Mouse (Mus musculus) lung, adult 2 months (tissue): ENCODE measurements at regions not wholly inside any gene's neighbourhood (a gene's known extent, or its start where the extent isn't known, plus 50 kb on each side); places are given as distances from the start of the nearest gene placed in this dataset.

ENCODE experiments used
- DNase-seq: peaks from one replicate; pipeline ENCODE4 v3.0.0; 2022
- H3K4me1 ChIP-seq: fragments of 200-500 bp; 2 replicates; pipeline ENCODE4 v1.6.1; 2011; ENCODE audit warnings: low read length; ENCODE audit not compliant: control insufficient read depth, insufficient read depth
- H3K4me3 ChIP-seq: fragments of 200-500 bp; replicated peaks from 2 replicates; pipeline ENCODE3; 2011; ENCODE audit warnings: low read depth, mild to moderate bottlenecking, control low read depth, low read length; ENCODE audit errors: extremely low read depth
- CTCF ChIP-seq: fragments of 200-500 bp; IDR thresholded peaks from 2 replicates; pipeline ENCODE4 v1.5.1; 2011; ENCODE audit warnings: mild to moderate bottlenecking, low read length, control low read depth; ENCODE audit not compliant: insufficient read depth
- POLR2A ChIP-seq: fragments of 200-500 bp; IDR thresholded peaks from 2 replicates; pipeline ENCODE4 v1.6.1; 2011; ENCODE audit warnings: low read depth, mild to moderate bottlenecking, control low read depth, low read length, borderline replicate concordance; ENCODE audit errors: extremely low read depth
- WGBS: fragments of 180-500 bp; shearing (Covaris S2); methylation state at CpG from one replicate; pipeline ENCODE4 v1.1.7; 2018; 5-methylcytosine and 5-hydroxymethylcytosine counted together

GRCm38 (mm10) chr14:58637405-58638336 is 505.0 kb downstream of the 1700129C05Rik start:
- WGBS, result 89% methylated on average over 13 of the region's 13 CpGs
- Histone ChIP-seq H3K4me1 (no peaks in the 10 kb centered on the region), H3K4me3 (no peak overlapping the region)
- no peak for DNase-seq
- TF ChIP-seq POLR2A (no peak), CTCF (no peak)

GRCm38 (mm10) chr14:58631221-58631620 is 511.5 kb downstream of the 1700129C05Rik start:
- TF ChIP-seq CTCF (no peak), POLR2A (no peak)
- Histone ChIP-seq H3K4me1 (no peaks in the 10 kb centered on the region), H3K4me3 (no peak overlapping the region)
- no peak for DNase-seq
- WGBS, result 40% methylated on average over 9 of the region's 9 CpGs

- Histone ChIP-seq H3K4me1 (no peaks in the 10 kb centered on the region), H3K4me3 (no peak overlapping the region)
- no peak for DNase-seq
- no peak for TF ChIP-seq CTCF
- no peak for TF ChIP-seq POLR2A
- 91% methylated on average over 2 of the region's 2 CpGs for WGBS
Measured at GRCm38 (mm10) chr14:58628266-58628665, 514.4 kb downstream of the 1700129C05Rik start.

GRCm38 (mm10) chr14:58626506-58627256 is 516.0 kb downstream of the 1700129C05Rik start:
- no peak overlapping the region for H3K4me3 ChIP-seq
- H3K4me1 ChIP-seq, result no peaks in the 10 kb centered on the region
- TF ChIP-seq POLR2A (no peak), CTCF (no peak)
- no peak for DNase-seq
- WGBS, result 31% methylated on average over 5 of the region's 5 CpGs

GRCm38 (mm10) chr14:58620186-58620585 is 522.5 kb downstream of the 1700129C05Rik start:
- no peaks in the 10 kb centered on the region for H3K4me1 ChIP-seq
- 87% methylated on average over 2 of the region's 2 CpGs for WGBS
- no peak overlapping the region for H3K4me3 ChIP-seq
- DNase-seq, result no peak
- no peak for TF ChIP-seq CTCF
- no peak for TF ChIP-seq POLR2A

GRCm38 (mm10) chr14:58617656-58618055 is 525.0 kb downstream of the 1700129C05Rik start:
- 39% methylated on average over 10 of the region's 10 CpGs for WGBS
- Histone ChIP-seq H3K4me1 (no peaks in the 10 kb centered on the region), H3K4me3 (no peak overlapping the region)
- no peak for DNase-seq
- TF ChIP-seq CTCF, result no peak
- no peak for TF ChIP-seq POLR2A

- H3K4me1 ChIP-seq, result no peaks in the 10 kb centered on the region
- TF ChIP-seq POLR2A (no peak), CTCF (no peak)
- H3K4me3 ChIP-seq, result no peak overlapping the region
- DNase-seq, result no peak
- WGBS, result 48% methylated on average over 4 of the region's 4 CpGs
Measured at GRCm38 (mm10) chr14:58608216-58608615, 534.5 kb downstream of the 1700129C05Rik start.

GRCm38 (mm10) chr14:58607734-58608133 is 535.0 kb downstream of the 1700129C05Rik start:
- TF ChIP-seq CTCF (no peak), POLR2A (no peak)
- no peak for DNase-seq
- no peaks in the 10 kb centered on the region for H3K4me1 ChIP-seq
- WGBS, result 20% methylated on average over 2 of the region's 2 CpGs
- no peak overlapping the region for H3K4me3 ChIP-seq

- H3K4me1 ChIP-seq, result no peaks in the 10 kb centered on the region
- H3K4me3 ChIP-seq, result no peak overlapping the region
- no peak for TF ChIP-seq CTCF
- TF ChIP-seq POLR2A, result no peak
- WGBS, result 59% methylated on average over 4 of the region's 4 CpGs
- no peak for DNase-seq
Measured at GRCm38 (mm10) chr14:58605529-58605928, 535.2 kb downstream of the Fgf9 start.

GRCm38 (mm10) chr14:58598867-58599266 is 528.5 kb downstream of the Fgf9 start:
- DNase-seq, result no peak
- TF ChIP-seq POLR2A, result no peak
- Histone ChIP-seq H3K4me3 (no peak overlapping the region), H3K4me1 (no peaks in the 10 kb centered on the region)
- WGBS, result 79% methylated on average over 3 of the region's 3 CpGs
